Mouse (Mus musculus) small intestine, adult 2 months (tissue): ENCODE measurements around the gene Gm20388.

Source experiments
- CTCF ChIP-seq: fragments of 200-500 bp; IDR thresholded peaks from 2 replicates; pipeline ENCODE4 v1.5.1; 2012; ENCODE audit warnings: low read depth, mild to moderate bottlenecking, control low read depth, inconsistent platforms, low read length, moderate library complexity, mixed read lengths; ENCODE audit not compliant: insufficient replicate concordance, insufficient read length; ENCODE audit errors: extremely low read depth
- POLR2A ChIP-seq: fragments of 200-500 bp; IDR thresholded peaks from 2 replicates; pipeline ENCODE4 v1.6.1; 2012; ENCODE audit warnings: low read depth, mild to moderate bottlenecking, control low read depth, inconsistent platforms, low read length, moderate library complexity

GRCm38 (mm10) chr8:123467476-123467875 is 3556.8 kb downstream of the Gm20388 start:
- TF ChIP-seq POLR2A (no peak), CTCF (no peak)
